Mouse (Mus musculus) Muller cell, postnatal 12 days (primary cell): ENCODE measurements at regions not wholly inside any gene's neighbourhood (a gene's known extent, or its start where the extent isn't known, plus 50 kb on each side); places are given as distances from the start of the nearest gene placed in this dataset.
"Not testable (repeated sequence)": the region's sequence is repeated elsewhere in the genome, so short reads cannot be mapped to it uniquely, and the experiment has no call there.

ENCODE experiments used
- DNase-seq: peaks from one replicate; pipeline ENCODE4 v3.0.0-alpha.2; 2015; ENCODE audit errors: inconsistent ontology term

DNA sequence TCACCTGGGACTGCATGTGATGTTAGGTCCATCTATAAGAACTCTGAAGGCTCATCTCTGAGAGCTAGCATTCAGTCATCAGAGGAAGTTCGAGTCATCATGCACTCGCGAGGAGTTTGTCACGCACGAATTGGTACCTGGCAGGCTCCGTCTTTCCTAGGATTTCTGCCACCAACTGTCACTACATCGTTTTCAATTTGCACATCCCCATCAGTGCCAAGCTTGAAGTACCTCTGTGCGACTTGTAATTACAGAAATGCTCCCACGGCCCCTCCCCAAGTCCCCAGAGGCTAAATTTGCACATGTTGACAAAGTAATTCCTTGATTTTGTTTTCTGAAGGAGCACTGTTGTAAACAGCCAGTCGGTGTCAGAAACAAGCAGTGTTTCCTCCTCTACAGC is 372.2 kb upstream of the Id2 start:
- peak; percentile 24 for DNase-seq

DNA sequence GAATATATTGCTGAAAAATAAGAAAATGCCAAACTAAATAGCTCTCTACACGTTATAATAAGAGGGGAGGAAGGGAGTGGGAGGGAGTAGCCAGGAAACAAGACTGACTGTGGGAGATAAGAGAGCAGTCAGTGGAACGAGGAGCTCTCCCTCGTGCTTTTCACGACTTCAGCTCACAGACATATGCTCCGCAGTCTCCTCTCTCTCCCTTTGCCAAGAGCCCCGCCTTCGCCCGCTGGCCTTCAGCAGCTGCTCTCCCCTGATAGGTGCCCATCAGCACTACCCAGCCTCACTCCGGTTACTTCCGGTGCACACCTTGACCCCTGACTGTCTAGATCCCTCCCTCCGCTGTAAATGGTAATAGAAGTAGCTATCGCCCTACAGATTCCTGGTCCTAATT is 370.8 kb upstream of the Id2 start:
- DNase-seq = no peak

DNA sequence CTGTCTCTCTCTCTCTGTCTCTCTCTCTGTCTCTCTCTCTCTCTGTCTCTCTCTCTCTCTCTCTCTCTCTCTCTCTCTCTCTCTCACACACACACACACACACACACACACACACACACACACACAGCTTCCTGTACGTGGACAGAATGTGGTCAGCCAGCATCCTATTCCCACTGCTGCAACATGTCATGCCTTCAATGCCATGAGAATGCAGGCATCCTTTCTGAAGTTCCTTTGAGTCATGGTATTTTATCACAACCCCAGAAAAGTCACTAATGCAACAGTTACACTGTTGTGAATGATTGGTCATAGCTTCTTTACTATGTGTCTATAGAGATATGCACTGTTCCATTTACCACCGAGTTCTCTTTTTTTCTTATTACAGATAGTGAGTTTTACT is 365.8 kb upstream of the Id2 start:
- DNase-seq = not testable (repeated sequence)

DNA sequence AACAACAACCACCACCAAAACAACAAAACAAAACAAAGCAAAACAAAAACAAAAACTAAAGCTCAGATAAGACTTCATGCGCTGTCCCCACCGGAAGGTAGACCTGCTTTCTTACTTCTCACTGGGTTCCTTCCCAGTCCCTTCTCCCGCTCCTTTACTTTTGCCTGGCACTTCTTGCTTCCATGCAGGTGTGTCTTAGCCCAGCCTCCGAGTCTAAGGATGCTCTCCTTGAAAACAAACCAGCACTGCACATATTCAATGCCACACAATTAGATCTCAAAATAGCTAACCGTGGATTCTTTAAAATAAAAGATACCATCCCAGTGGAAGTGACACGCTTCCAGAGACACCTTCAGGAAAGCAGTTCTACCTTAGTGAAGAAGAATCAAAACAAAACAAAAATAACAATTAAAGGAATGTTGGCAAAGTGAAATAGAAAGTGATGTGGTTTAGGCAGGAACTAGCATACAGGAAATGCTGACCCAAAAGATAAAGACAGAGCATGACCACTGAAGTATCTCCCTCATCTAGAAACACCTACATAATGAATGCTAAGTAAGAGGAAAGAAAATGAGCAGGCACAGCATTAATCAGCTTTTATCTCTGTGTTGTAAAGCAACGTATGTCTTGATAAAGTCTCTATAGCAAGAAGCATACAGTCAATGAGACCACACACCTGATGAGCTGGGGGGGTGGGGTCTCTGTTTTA is 358.5 kb upstream of the Id2 start:
- no peak for DNase-seq

DNA sequence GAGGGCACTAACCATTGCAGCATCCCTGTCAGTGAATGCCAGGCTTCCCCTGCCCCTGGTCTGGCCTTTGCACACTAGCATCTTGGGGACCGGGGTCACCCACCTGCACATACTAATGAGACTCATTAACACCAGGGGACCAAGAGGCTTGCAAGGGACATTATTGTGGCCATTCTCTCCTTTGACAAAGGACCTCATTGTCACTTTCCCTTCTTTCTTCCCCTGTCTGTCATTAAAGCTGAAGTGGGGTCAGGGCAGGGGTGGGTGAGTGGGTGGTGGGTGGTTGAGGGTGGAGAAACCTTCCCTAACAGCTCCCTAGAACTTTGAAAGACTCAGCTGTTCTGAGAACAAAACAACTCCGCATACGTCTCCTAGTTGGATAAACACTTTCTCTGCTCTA is 356.4 kb upstream of the Id2 start:
- DNase-seq = peak; percentile 84

DNA sequence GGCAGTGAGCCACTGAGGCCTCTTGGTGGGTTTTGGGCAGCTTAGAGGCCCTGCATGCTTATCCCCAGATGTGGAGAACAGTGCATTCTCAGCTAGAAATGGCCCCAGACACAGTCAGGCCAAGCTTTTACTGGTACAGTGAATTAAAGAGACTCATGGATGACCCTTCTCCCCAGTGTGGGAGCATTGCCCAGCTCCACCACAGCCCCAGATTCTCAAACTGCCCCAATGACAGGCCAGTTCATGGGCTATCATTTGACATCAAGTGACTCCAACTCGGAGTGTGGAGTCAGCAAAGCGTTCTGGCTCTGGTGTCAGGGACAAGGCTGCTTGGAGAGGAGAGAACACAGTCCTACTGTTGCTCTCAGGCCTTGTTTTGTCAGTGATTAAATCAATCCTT is 354.2 kb upstream of the Id2 start:
- DNase-seq = no peak

DNA sequence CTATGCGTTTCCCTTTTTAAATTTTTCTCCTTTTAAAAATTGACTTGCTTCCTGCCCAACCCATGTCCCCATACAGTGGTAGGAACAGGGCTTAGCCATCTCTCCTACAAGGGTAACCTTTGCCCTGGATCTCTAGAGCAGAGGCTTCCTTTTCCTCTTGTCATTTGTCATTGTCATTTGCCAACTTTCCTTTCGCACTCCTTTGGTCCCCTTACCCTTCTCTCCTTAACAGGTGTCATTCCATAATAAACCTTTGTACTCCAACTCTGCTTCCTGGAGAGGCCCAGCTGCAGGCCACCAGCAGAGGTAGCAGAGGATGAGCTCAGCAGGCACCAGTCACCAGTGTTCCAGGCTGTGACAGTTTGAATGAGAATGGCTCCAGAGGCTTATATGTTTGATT is 347.4 kb upstream of the Id2 start:
- DNase-seq = no peak

DNA sequence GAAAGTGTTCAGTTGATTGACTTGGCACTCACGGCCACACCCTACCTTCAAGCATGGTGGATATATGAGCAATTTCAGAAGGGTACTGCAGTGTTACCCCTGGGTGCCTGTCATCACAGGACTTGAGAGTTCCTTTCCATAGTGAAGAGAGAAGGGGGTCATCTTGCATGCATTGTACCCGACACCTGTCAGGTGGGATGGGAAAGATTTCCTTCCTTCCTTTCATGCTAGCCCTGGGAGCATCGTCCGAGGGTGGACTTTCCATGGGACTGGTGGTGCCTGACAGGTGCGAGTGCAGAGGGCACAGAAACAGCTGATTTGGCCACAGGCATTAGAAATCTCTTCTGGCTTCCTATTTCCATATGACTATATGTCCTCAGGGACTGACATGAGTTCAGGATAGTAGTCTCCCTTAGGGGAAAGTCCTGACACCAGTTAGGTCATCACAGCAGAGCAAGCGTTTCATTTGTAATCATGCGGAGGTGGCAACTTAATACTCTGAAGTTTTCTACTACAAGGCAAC is 342.1 kb upstream of the Id2 start:
- no peak for DNase-seq

DNA sequence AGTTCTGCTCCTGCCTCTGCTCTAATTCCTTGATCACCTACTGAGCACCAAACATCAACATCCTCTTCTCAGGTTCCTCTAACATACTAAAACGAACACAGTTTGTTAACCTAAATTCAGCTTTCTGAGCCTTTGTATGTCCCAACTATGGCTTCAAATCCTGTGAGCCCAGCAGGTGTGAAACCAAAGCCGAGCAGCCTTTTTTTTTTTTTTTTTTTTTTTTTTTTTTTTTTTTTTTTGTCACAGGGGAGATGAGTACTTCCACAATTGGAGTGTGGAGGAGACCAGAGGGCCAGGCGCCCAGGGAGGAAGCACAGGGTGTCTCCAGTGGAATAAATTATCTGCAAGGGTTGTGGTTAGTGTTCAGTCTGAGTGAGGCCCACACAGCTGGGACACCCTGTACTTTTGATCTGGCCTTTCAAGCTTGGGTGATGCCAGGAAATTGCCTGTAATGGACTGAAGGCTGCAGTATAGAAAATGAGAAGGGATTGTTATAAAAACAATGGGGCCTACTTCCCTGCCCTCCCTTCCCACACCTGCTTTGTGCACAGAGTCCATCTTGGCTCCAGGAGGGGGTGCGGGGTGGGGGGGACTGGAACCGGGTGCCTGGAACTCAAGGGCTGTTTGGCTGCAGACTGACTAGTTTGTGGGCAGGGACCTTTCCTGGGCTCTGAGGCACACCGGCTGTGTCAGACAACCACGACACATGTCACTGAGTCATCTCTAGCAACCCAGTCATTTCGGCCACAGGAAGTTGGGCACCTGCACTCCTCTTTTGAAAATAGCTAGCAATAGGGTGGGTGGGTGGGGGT is 341.5 kb upstream of the Id2 start:
- peak; percentile 48 for DNase-seq

DNA sequence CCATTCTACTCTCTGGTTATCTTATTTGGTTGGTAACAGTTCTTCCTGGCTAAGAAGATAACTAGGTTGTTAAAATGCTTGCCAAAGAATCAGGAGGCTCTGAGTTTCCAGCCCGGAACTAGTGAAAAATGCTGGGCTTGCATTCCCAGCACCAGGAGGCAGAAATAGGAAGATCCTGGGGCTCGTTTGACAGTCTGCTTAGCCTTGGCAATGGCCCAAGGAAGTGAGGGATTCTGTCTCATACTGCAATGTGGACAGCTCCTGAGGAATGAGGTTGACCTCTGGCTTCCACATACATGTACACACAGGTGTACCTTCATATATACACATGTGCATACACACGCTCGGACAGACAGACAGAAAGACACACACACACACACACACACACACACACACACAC is 340.6 kb upstream of the Id2 start:
- peak; percentile 29 for DNase-seq

DNA sequence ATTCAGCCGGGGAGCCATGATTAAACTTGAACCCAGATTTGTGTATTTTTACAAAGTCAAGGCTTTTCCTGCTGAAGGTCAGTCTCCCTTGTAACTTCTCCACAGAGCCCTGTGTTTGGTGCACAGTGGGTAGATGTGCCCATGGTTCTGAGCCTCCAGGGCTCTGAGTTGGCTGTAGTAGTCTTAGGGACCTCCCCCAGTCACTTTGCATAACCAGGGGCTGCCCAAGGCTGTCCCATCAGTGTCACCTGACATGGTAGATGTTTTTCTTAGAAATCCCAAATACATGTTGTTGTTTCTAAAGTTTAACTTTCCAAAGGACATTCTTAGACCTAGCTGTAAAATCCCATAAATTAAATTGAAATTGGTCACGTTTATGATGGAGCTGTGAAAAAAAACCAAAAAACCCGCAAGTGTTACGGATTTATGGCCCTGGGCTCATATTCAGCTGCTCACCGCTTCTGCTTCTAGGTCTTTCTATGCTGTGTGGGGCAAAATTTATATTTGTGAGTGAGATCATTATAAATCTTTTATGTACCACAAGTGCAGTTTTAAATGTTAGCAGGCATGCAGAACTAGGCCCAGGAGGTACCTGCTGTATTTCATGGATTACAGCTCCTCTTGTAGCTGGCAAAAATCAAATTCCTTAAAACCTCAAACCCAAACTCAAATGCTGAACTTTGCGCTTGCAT is 339.4 kb upstream of the Id2 start:
- DNase-seq = no peak

DNA sequence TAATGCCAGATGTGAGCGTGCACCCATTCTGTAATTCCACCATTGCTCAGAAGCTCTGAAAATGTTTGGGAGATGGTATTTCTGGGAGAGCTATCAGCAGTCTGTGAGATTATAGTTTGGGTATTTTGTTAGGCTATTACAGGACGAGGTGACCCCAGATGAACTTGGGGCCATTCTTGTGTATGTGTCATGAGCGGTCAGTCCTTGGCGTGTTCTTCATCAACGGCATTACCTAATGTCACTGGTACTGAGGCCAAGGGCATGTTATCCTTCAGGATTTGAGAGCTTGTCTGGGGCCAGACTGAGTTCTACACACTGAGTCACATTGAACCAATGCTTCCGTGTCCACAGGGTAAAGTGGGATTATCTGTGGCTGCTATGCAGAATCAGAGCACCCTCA is 335.9 kb upstream of the Id2 start:
- no peak for DNase-seq

DNA sequence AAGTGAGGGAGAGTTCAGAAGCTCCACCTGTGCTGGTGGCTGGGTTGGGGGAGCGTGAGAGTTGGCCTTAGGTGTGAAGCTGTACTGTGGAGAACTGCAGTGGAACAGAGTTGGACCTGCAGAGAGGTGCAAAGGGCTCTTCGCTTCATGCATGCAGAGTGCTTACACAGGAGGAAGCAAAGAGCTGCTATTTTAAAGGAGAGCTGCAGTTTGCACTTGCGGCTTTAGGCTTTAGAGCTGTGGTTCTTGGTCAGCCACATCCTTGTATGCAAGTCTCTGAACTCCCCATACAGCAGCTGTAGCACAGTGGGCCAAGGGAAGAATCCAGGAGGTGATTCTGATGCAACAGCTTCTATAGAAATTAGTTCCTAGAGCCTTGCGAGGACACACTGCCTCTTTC is 334.0 kb upstream of the Id2 start:
- no peak for DNase-seq

DNA sequence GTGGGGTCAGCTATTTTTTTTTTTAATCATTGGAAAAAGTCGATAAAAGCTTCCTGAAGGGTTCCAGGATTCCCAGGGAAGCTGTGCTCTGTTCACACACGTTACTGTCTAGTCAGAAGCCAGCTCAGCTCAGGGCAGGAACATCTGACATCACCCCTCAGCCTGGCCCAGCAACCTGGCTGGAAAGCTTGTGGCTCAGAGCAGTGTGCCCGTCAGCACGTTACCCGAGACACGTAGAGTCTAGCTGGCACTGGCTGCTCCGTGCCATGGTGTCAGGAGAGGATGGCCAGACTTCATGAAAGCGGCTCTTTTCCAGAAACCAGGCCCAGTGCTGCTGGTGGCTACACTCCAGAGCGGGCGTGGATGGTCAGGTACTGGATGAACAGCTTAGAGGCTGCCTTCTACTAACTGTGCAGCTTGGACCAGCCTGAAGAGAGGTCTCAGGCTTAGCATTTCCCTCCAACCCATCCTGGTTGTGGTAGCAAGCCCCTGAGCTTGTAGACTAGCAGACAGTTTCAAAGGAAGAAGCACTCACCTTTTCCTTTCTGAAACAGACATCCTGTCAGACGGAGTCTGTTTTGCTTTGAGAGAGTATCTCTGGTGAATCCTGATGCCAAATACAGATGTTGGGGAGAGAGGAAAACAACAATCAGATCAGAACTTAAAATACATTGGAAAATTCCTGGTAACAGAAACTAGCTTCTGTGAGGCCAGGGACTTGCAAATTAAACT is 331.1 kb upstream of the Id2 start:
- DNase-seq = no peak

DNA sequence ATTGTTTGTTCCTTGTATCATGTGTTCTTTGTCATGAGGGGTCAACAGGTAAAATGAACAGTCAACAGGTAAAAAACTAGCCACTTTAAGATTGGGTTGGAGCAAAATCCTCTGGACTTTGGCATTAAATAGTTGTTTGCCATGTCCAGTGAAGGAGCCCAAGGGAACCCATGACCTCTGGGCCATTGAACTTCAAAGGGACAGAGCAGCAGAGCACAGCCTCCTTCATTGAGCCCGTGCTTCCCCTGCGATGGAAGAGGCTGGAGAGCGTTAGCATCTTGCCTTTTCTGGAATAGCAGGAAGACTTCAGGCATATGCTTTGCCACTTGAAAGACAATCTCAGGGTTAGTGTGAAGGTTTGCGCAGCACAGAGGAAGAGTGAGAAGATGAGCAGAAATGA is 320.4 kb upstream of the Id2 start:
- DNase-seq = no peak

DNA sequence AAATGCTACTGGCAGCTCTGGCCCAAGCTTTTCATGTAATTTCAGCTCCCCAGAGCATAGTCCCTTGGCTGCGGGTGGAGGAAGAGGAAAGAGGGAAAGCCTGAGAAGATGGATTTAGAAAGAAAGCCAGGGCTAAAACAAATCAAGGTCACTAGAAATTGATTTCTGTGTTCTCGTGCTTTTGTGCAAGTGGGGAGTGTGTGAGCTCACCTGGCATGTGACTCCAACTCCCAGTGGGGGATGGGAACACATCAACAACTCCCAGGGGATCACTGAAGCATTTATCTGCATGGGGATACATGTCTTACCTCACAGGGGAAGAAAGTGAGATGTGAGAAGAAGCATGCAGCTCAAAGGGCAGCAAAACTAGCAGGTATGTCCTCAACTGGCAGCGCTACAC is 319.6 kb upstream of the Id2 start:
- no peak for DNase-seq

DNA sequence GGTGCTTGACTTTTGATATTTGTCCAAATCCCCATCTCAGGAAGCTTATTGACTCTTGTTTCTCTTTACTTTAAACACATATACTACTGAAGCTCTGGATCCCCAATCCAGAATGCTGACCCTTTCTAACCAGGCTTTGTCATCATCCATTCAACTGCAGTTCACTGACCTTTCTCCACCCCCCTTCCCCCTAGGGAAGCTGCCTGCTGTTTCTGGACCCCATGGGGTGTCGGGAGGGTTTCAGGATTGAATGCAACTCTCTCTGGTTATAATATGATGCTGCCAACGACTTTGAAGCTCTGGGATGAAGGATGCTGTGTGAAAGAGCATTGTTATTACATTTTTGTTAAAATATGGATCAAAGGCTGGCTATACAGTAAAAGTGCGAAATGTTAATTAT is 318.7 kb upstream of the Id2 start:
- no peak for DNase-seq

DNA sequence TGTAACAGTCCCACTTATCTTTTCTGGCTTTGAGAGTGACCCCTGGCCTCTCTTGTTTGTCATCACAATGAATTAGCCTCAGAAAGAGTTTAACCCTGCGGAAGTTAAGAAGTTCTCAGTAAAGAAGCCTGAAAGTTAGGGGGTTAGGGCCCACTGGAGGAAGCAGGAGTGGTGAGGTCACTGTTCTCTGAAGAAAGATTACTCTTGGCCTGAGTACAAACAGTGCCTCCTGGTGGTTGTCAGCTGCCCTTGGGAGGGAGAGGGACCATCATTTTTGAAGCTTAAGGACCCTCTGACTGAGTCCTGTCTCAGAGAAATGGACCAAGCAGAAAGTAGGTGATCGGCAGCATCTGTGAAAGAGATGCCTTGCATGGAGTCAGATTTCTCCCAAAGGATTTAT is 318.3 kb upstream of the Id2 start:
- DNase-seq = no peak

DNA sequence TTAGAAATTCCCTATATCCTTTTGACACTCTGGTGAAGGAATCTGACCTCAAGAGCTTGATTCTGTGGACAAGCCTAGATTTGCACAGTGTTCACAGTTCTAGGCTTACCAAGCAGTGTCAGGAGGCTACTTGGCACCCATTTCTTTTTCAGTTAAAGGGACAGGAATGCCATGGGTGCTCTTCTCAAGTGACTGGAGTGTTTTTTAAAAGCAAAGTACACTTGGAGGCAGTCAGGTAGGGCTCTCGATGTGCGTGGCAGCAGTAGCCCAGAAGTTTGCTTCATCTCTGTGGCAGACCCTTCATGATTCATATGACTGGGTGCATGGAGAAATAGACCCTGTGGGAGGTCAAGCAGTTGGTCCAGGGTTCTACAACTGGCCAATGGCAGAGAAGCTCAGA is 310.4 kb upstream of the Id2 start:
- DNase-seq = no peak

DNA sequence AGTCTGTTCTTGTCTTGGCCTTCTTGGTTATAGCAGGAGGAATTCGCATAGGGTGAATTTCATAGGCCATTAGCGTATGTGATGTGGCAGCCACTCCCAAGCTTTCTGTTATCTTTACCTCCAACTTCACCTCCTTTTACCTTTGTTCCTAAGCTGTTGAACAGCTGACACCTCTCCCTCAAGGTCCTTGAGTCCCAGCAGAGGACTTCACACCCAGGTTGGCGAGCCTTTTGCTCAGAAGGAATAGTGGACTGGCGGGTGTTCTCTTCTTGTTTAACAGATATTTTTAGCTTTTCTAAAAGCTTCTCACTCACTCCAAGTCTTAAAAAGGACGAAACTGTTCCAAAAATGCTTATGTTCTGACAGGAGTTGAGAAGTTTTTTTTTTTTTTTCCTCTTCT is 303.4 kb upstream of the Id2 start:
- DNase-seq = no peak

DNA sequence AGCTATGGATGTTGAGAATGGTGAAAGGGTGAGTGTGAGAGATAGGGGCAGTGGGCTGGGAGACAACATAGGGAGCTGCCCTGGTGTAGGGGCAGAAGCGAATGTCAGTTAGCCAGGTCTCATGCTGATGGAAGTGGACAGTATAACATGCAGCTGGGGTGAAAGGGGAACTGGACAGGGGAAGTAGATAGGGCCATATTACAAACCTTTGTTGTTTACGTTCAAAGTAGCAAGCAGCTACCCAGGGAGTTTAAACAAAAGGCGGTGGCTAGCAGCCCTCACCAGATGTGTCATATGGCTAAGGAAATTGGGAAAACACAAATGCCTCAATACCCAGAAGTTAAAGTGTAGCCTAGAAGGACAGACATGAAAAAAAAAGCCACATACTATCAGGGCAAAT is 301.8 kb upstream of the Id2 start:
- no peak for DNase-seq

DNA sequence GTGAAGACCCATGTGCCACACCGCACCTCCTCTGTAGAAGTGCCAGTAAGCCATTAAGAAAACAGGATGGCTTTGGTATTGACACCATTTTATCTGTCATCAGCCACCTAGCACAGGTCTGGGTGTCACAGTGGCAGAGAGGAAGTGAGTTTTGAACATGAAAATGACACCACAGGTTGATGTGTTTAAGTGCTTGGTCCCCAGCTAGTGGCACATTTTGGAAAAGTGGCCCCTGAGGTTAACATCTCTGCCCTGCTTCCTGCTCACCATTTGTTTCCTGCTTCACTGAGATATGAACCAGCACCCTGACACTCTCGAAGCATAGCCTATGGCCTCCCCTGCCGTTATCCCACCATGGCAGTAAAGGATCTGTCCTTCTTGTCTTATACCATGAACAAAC is 297.4 kb upstream of the Id2 start:
- DNase-seq = no peak
